Mouse (Mus musculus): ENCODE results near the gene Gm9513. TPM values are rescaled to one million over a fixed set of nuclear protein-coding genes. Genes with fewer than 3 reads are reported as not detected.

Gene Gm9513
- polyA plus RNA-seq (2012; rRNA removed) = not detected in 2 replicates

DNA sequence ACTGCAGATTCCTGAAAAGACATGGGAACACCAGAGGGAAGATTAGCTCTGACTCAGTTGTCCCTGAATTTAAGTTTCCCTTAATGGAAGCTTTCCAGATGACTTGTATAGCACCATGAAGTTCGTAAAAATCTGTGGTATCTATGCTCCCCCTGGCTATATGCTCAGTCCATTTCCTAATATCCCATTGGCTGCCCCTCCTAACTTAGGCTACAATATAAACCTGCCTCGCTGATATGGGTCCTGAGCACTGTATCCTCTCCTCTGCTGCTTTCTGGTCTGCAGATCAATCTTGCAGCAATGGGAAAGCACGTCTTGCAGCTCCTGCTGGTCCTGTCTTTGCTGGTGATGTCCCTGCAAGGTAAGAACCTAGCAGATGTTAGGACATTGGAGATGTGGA is at the start of gene Gm9513:
Gene Gm9513 (plus strand): TSS at position 301 of the 400 bp plus-strand sequence.
- DNase-seq (ENCODE audit: low read depth) = no peak

DNA sequence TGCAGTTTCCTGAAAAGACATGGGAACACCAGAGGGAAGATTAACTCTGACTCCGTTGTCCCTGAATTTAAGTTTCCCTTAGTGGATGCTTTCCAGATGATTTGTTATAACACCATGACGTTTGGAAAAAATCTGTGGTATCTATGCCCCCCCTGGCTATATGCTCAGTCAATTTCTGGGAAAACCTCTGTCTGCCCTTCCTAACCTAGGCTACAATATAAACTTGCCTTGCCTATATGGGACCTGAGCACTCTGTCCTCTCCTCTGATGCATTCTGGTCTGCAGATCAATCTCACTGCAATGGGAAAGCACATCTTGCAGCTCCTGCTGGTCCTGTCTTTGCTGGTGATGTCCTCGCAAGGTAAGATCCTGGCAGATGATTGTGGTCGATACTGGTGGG is 43.9 kb upstream of the Gm9513 start, which contains the start of gene Gm7257:
Gene Gm7257 (plus strand): TSS at position 301 of the 400 bp plus-strand sequence.
- DNase-seq (ENCODE audit: low read depth) = no peak

DNA sequence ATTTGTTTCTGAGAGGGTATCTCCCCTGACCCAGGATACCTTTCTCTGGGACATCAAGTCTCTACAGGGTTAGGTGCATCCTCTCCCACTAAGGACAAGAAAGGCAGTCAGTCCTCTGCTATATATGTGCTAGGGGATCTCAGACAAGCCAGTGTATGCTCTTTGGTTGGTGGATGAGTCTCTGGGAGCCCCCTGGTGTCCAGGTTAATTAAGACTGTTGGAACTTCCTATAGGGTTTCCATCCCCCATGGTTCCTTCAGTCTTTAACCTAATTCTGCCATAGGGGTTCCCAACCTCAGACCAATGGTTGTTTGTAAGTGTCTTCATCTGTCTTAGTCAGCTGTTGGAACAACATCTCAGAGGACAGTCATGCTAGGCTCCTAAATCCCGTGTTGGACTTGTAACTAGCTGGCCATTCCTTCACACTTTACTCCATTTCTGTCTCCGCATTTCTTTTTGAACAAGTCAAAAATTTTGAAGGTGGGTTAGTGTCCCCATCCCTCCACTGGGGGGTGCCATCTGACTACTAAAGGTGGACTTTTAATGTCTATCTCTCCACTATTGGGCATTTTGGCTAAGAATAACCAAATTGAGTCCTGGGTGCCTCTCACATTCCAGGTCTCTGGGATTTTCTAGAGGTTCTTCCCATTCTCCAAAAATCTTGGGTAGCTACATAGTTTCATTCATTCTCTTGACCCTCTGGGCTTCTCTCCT is 40.2 kb upstream of the Gm9513 start:
- no peak for DNase-seq (ENCODE audit: low read depth)

DNA sequence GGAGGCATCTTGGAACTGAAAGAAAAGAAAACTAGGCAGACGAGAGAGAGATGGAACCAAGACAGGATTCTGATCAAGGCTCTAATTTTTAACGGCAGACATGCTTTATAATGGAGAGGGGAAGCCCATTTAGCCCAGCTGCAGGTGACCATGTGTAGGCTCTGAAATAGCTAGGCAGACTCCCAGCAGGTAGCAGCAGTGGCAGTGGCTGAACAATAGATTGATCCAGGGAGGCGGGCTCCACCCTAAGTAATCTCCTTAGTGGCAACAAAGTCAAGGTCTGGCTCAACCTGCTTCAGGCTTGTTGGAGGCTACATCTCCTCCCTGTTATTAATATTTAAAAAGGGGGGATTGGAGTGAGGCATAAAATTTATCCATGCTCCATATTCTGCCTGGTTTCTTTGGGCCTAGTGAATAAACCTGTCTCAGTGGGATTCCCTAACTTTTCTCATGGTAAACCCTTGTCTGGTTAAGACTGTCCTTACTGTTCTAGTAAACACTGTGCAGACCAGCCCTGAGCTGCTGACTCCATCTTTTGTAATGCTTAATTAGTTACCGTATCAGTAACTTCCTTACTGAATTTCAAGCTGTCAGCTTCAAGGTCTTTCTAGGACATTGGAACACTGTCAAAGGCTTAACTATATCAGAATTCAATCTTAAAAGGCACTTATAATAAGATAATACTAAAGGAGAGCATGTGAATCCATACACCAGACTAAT is 19.2 kb downstream of the Gm9513 start:
- no peak for DNase-seq (ENCODE audit: low read depth)

DNA sequence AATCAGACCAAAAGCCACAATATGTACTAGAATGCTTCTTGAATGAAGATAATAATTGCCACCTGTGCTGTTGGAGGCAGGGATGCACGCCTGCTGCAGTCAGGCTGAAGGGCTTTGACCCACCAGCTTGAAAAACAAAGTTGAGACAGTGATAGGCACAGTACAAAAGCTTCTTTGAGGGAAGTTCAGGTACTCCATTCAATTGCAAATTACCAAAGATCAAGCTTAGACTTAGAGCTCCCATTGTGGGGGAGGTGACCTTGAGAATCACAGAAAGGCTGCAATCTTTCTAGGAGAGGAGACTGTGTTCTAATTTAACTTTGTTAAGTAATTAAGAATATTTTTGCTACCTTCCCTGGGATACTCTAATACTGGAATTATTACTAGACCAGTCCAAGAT is 20.4 kb downstream of the Gm9513 start:
- DNase-seq (ENCODE audit: low read depth) = no peak

DNA sequence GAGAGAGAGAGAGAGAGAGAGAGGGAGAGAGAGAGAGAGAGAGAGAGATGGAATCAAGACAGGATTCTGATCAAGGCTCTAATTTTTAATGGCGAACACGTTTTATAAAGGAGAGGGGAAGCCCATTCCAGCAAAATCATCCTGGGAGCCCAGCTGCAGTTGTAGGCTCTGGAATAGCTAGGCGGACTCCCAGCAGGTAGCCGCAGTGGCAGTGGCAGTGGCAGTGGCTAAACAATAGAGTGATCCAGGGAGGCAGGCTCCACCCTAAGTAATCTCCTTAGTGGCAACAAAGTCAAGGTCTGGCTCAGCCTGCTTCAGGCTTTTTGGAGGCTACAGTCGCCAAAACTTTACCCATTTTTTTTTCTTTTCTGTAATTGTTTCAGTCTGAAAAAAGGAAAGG is 28.8 kb downstream of the Gm9513 start:
- DNase-seq (ENCODE audit: low read depth) = no peak

Other genes starting within 250 kb of the Gm9513 start
- not detected in 2 replicates for gene Gm7257, start 43.8 kb upstream of the Gm9513 start, polyA plus RNA-seq (2012; rRNA removed)
- gene Gm5615, start 66.3 kb downstream of the Gm9513 start, polyA plus RNA-seq (2012; rRNA removed) = 0.55 TPM in 1 of 2 replicates, not detected in the other
- not detected in 2 replicates for gene Gm17689, start 107.0 kb downstream of the Gm9513 start, polyA plus RNA-seq (2012; rRNA removed)
- 1.9 TPM in 1 of 2 replicates, not detected in the other for gene A630095E13Rik, start 167.7 kb downstream of the Gm9513 start, polyA plus RNA-seq (2012; rRNA removed)
- gene Acrv1, start 217.6 kb downstream of the Gm9513 start, polyA plus RNA-seq (2012; rRNA removed) = 0.55 and 0.93 TPM in 2 replicates

Data from gonadal fat pad, adult 2 months (tissue).